Mouse (Mus musculus): ENCODE results near the gene Olfr165. TPM values are rescaled to one million over a fixed set of nuclear protein-coding genes. Genes with fewer than 3 reads are reported as not detected.
"Not testable (repeated sequence)": the region's sequence is repeated elsewhere in the genome, so short reads cannot be mapped to it uniquely, and the experiment has no call there.

Olfr165 gene
- not detected in 2 replicates for polyA plus RNA-seq (2016; fragmentation: Nextera tagmentation; extraction: Ambion mirVana)

DNA sequence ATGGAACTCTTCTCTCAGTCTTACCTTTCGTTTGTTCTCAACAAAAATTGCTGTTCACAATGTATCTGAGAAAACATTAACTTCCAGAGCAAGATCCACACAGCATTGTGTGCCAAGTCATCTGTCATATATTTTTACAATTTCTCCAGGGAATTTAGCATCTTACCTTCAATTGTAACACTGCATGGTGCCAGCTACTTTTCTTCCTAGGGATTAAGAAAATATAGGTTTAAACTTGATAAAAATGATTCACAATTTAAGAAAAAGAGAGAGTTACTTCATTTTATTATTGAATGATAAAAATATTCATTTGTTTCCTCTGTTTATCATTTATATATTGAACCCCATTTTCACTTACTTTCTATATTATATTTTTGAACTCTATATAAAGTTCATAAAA is at the start of gene Olfr165:
Gene Olfr165 (minus strand): TSS at position 101 of the 400 bp plus-strand sequence.
- no peak within 1 kb of the TSS for H3K27ac ChIP-seq (replicated peaks)
- 62% methylated on average over 1 of the region's 1 CpGs for WGBS

DNA sequence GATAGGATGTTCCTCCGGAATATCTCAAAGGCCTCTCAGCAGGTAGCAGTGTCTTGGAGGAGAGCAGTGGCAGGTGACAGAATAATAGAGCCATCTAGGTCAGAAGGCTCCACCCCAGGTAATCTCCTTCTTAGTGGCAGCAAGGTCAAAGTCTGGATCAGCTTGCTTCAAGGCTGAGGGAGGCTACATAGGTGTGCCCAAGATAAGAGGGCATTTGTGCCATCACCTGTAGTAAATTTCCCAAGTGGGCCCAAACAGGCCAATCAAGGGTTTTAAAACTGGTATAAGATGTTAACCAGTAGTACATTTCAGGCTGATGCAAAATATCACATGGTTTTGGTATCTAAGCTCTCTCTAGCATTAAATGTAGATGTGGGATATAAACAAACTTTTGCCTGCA is 41.4 kb upstream of the Olfr165 start:
- no peak for DNase-seq (ENCODE audit: low spot score)

More for the DNA sequence above, at the start of gene Olfr165:
- no peak for DNase-seq (ENCODE audit: low spot score)
- Histone ChIP-seq H3K9me3 (no peaks in the 10 kb centered on the region), H3K4me3 (no peak within 1 kb of the TSS), H3K4me1 (no peaks in the 10 kb centered on the region), H3K27me3 (replicated peaks; ENCODE audit: low read depth, poor library complexity, severe bottlenecking) (no peaks in the 10 kb centered on the region), H3K36me3 (replicated peaks) (no peaks in the 10 kb centered on the region)

DNA sequence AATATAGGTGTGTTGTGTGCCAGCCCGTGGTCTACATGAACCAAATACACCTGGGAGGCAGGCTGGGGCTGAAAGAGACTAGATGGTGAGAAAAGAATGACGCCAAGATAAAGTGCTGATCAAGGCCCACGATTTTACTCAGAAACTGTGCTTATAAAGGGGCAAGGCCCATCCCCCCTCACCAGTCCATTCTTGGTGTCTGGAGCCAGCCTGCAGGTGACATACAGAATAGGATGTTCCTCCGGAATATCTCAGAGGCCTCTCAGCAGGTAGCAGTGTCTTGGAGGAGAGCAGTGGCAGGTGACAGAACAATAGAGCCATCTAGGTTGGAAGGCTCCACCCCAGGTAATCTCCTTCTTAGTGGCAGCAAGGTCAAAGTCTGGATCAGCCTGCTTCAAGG is 35.8 kb upstream of the Olfr165 start:
- not testable (repeated sequence) for H3K4me1 ChIP-seq; H3K27ac ChIP-seq (replicated peaks); H3K4me3 ChIP-seq; H3K36me3 ChIP-seq (replicated peaks); H3K27me3 ChIP-seq (replicated peaks; ENCODE audit: low read depth, poor library complexity, severe bottlenecking); H3K9me3 ChIP-seq; DNase-seq (ENCODE audit: low spot score)
- WGBS: 85% methylated on average over 4 of the region's 4 CpGs

More for the DNA sequence above, 41.4 kb upstream of the Olfr165 start:
- Histone ChIP-seq H3K4me3 (no peak overlapping the region), H3K36me3 (replicated peaks) (no peaks in the 10 kb centered on the region), H3K27me3 (replicated peaks; ENCODE audit: low read depth, poor library complexity, severe bottlenecking) (no peaks in the 10 kb centered on the region), H3K4me1 (no peaks in the 10 kb centered on the region), H3K9me3 (peaks cover 5% of the 10 kb centered on the region; the same call in 1 of the 2 replicates), H3K27ac (replicated peaks) (no peak overlapping the region)
- 86% methylated on average over 1 of the region's 1 CpGs for WGBS

DNA sequence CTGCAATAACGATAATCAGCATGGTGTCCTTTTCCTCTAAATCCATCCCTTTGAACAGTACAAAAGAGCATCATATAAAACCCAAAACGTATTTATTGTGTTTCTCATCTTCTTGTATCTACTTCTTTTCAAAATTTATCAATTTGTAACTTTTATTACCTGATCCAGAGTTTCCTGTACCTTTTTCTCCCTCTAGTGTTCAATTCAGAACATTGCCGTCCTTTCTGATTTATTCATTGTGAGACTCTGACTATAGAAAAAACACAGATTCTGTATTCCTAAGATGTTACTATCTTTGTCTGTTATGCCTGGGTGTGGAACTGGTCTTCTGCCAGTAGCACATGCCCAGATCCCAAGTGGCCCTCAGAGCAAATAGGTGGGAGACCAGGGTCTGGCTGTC is 35.0 kb downstream of the Olfr165 start:
- no peaks in the 10 kb centered on the region for H3K36me3 ChIP-seq (replicated peaks)
- H3K27me3 ChIP-seq (replicated peaks; ENCODE audit: low read depth, poor library complexity, severe bottlenecking): no peaks in the 10 kb centered on the region
- H3K9me3 ChIP-seq: peaks cover 13% of the 10 kb centered on the region
- H3K4me3 ChIP-seq: no peak overlapping the region
- WGBS: 61% methylated on average over 3 of the region's 3 CpGs
- H3K4me1 ChIP-seq: no peaks in the 10 kb centered on the region
- H3K27ac ChIP-seq (replicated peaks): no peak overlapping the region
- DNase-seq (ENCODE audit: low spot score): no peak

Other genes with a start within 250 kb of the Olfr165 start
- gene Olfr164, start 109.1 kb downstream of the Olfr165 start, polyA plus RNA-seq (2016; fragmentation: Nextera tagmentation; extraction: Ambion mirVana): not detected in 2 replicates
- not detected in 2 replicates for gene Olfr166, start 60.6 kb upstream of the Olfr165 start, polyA plus RNA-seq (2016; fragmentation: Nextera tagmentation; extraction: Ambion mirVana)
- not detected in 2 replicates for gene Olfr167, start 99.1 kb upstream of the Olfr165 start, polyA plus RNA-seq (2016; fragmentation: Nextera tagmentation; extraction: Ambion mirVana)
- not detected in 2 replicates for gene Olfr168, start 112.4 kb upstream of the Olfr165 start, polyA plus RNA-seq (2016; fragmentation: Nextera tagmentation; extraction: Ambion mirVana)
- not detected in 2 replicates for gene Olfr169, start 148.7 kb upstream of the Olfr165 start, polyA plus RNA-seq (2016; fragmentation: Nextera tagmentation; extraction: Ambion mirVana)
- gene Olfr170, start 188.7 kb upstream of the Olfr165 start, polyA plus RNA-seq (2016; fragmentation: Nextera tagmentation; extraction: Ambion mirVana): not detected in 2 replicates
- gene Olfr171, start 206.8 kb upstream of the Olfr165 start, polyA plus RNA-seq (2016; fragmentation: Nextera tagmentation; extraction: Ambion mirVana): not detected in 2 replicates